Mouse (Mus musculus) intestine, embryonic 14.5 days (tissue): ENCODE results near the gene Epas1. TPM values are rescaled to one million over a fixed set of nuclear protein-coding genes. Genes with fewer than 3 reads are reported as not detected.

Source experiments
- ATAC-seq: fragments of 200-750 bp; cut with Nextera tagmentation; replicated peaks from 2 replicates; pipeline ENCODE4 v1.8.0; 2017; ENCODE audit warnings: low read depth, moderate number of reproducible peaks, moderate TSS enrichment, moderate library complexity; ENCODE audit not compliant: low FRiP score, low TSS enrichment
- DNase-seq: peaks from one replicate; pipeline ENCODE4 v3.0.0-alpha.2; 2018; ENCODE audit warnings: low spot score
- H3K27ac ChIP-seq: fragments of 300-500 bp; sonication (generic); 2 replicates; pipeline ENCODE4 v1.5.1; 2014; ENCODE audit warnings: low read depth, mild to moderate bottlenecking, control low read depth
- H3K27me3 ChIP-seq: fragments of 300-500 bp; sonication (generic); replicated peaks from 2 replicates; pipeline ENCODE4 v1.6.1; 2014; ENCODE audit warnings: low read length, control low read depth; ENCODE audit not compliant: control insufficient read depth, insufficient read depth
- H3K36me3 ChIP-seq: fragments of 300-500 bp; sonication (generic); 2 replicates; pipeline ENCODE4 v1.6.1; 2014; ENCODE audit warnings: low read length, control low read depth; ENCODE audit not compliant: control insufficient read depth, insufficient read depth
- H3K4me1 ChIP-seq: fragments of 300-500 bp; sonication (generic); replicated peaks from 2 replicates; pipeline ENCODE4 v1.6.1; 2014; ENCODE audit warnings: low read length, control low read depth, mixed read lengths; ENCODE audit not compliant: control insufficient read depth, insufficient read depth
- H3K4me2 ChIP-seq: fragments of 300-500 bp; sonication (generic); 2 replicates; pipeline ENCODE4 v1.6.1; 2014; ENCODE audit warnings: low read length
- H3K4me3 ChIP-seq: fragments of 300-500 bp; sonication (generic); 2 replicates; pipeline ENCODE4 v1.5.1; 2014; ENCODE audit warnings: low read depth, low read length, control low read depth, mixed read lengths
- H3K9ac ChIP-seq: fragments of 300-500 bp; sonication (generic); 2 replicates; pipeline ENCODE4 v1.6.1; 2014; ENCODE audit warnings: mild to moderate bottlenecking, low read length
- H3K9me3 ChIP-seq: fragments of 300-500 bp; sonication (generic); 2 replicates; pipeline ENCODE4 v1.6.1; 2016; ENCODE audit warnings: low read length, control low read depth; ENCODE audit not compliant: control insufficient read depth
- WGBS: fragments of 180-500 bp; shearing (Covaris S2); extraction: QIAGEN DNeasy Blood & Tissue Kit; methylation state at CpG from one replicate; pipeline ENCODE4 v1.1.7; 2014; 5-methylcytosine and 5-hydroxymethylcytosine counted together
- polyA plus RNA-seq: library from polyadenylated mRNA; unstranded; fragments of >200 nt; fragmentation: Nextera tagmentation; extraction: Ambion mirVana; gene quantifications from 2 replicates; pipeline ENCODE4 v1.2.1, GENCODE M21; 2014

Gene Epas1
- polyA plus RNA-seq, 1 experiment from 2014 or later = 7.7 TPM

DNA sequence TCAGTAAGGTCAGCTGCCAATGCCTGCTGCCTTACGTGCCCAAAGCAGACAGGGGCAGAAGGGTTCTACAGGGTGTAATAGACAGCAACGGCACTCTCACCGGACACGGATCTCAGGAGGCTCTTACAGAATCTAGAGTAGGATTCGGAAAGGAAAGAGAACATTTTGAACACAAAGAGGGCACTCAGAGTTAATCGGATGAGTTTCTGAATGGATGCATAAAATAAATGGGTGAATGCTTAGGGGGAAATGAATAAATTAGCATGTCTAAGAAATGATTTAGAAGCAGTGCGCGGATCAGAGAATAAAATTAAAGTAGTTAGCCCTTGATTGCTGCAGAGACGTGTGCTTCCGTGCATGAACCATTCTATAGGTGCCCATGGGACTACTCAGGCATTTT lies 126.6 kb downstream of the Epas1 start:
- Histone ChIP-seq H3K4me3 (no peak overlapping the region), H3K9me3 (no peaks in the 10 kb centered on the region), H3K36me3 (no peaks in the 10 kb centered on the region), H3K9ac (no peak overlapping the region), H3K4me1 (no peaks in the 10 kb centered on the region), H3K27me3 (no peaks in the 10 kb centered on the region), H3K4me2 (no peak overlapping the region), H3K27ac (no peak overlapping the region)
- DNase-seq (no peak), ATAC-seq (no peak)
- WGBS = 89% methylated on average over 10 of the region's 10 CpGs

- ATAC-seq = no peak
- no peak overlapping the region for H3K27ac ChIP-seq
- no peaks in the 10 kb centered on the region for H3K4me1 ChIP-seq
- H3K4me2 ChIP-seq = no peak overlapping the region
- H3K9ac ChIP-seq = no peak overlapping the region
- H3K4me3 ChIP-seq = no peak overlapping the region
- H3K36me3 ChIP-seq = no peaks in the 10 kb centered on the region
- no peaks in the 10 kb centered on the region for H3K9me3 ChIP-seq
- H3K27me3 ChIP-seq = no peaks in the 10 kb centered on the region
- WGBS = 73% methylated on average over 4 of the region's 4 CpGs
- DNase-seq = no peak
Observed at GRCm38 (mm10) chr17:86880461-86881044, 127.1 kb downstream of the Epas1 start.

Other genes with a start within 250 kb of the Epas1 start
- gene Gm10309, start 248.5 kb upstream of the Epas1 start, polyA plus RNA-seq = 0.08 and 0.57 TPM in 2 replicates
- not detected in 2 replicates for gene Tmem247, start 163.6 kb downstream of the Epas1 start, polyA plus RNA-seq
- gene Atp6v1e2, start 194.2 kb downstream of the Epas1 start, polyA plus RNA-seq = not detected in 2 replicates
- gene Rhoq, start 209.4 kb downstream of the Epas1 start, polyA plus RNA-seq = 18.6 and 18.7 TPM in 2 replicates